Mouse (Mus musculus) stomach, embryonic 16.5 days (tissue): ENCODE measurements around the gene Ly6g6c. TPM values are rescaled to one million over a fixed set of nuclear protein-coding genes. Genes with fewer than 3 reads are reported as not detected.
A peak's percentile ranks its signal among the peaks of the same experiment; 100 is the strongest.

Experiments used
- ATAC-seq: fragments of 200-750 bp; cut with Nextera tagmentation; 2 replicates; pipeline ENCODE4 v1.8.0; 2017; ENCODE audit warnings: moderate number of reproducible peaks, moderate TSS enrichment; ENCODE audit not compliant: insufficient read depth, low FRiP score
- H3K27ac ChIP-seq: fragments of 300-500 bp; sonication (generic); 2 replicates; pipeline ENCODE4 v1.5.1; 2014; ENCODE audit warnings: low read length
- H3K27me3 ChIP-seq: fragments of 300-500 bp; sonication (generic); 2 replicates; pipeline ENCODE4 v1.6.1; 2014; ENCODE audit warnings: low read length, control low read depth, mixed read lengths; ENCODE audit not compliant: control insufficient read depth, insufficient read depth
- H3K36me3 ChIP-seq: fragments of 300-500 bp; sonication (generic); 2 replicates; pipeline ENCODE4 v1.6.1; 2014; ENCODE audit warnings: low read length; ENCODE audit not compliant: control insufficient read depth, insufficient read depth
- H3K4me1 ChIP-seq: fragments of 300-500 bp; sonication (generic); 2 replicates; pipeline ENCODE4 v1.6.1; 2014; ENCODE audit warnings: low read length, control low read depth, mixed read lengths; ENCODE audit not compliant: control insufficient read depth, insufficient read depth
- H3K4me2 ChIP-seq: fragments of 300-500 bp; sonication (generic); 2 replicates; pipeline ENCODE4 v1.6.1; 2014; ENCODE audit warnings: low read depth, low read length, mixed read lengths
- H3K4me3 ChIP-seq: fragments of 300-500 bp; sonication (generic); replicated peaks from 2 replicates; pipeline ENCODE4 v1.5.1; 2014; ENCODE audit warnings: mild to moderate bottlenecking, low read length
- H3K9ac ChIP-seq: fragments of 300-500 bp; sonication (generic); 2 replicates; pipeline ENCODE4 v1.6.1; 2014; ENCODE audit warnings: low read length
- H3K9me3 ChIP-seq: fragments of 300-500 bp; sonication (generic); replicated peaks from 2 replicates; pipeline ENCODE4 v1.6.1; 2016; ENCODE audit warnings: low read length, control low read depth; ENCODE audit not compliant: control insufficient read depth
- WGBS: fragments of 180-500 bp; shearing (Covaris S2); extraction: QIAGEN DNeasy Blood & Tissue Kit; methylation state at CpG from one replicate; pipeline ENCODE4 v1.1.7; 2014; 5-methylcytosine and 5-hydroxymethylcytosine counted together
- polyA plus RNA-seq: library from polyadenylated mRNA; unstranded; fragments of >200 nt; fragmentation: Nextera tagmentation; extraction: Ambion mirVana; gene quantifications from 2 replicates; pipeline ENCODE4 v1.2.1, GENCODE M21; 2015

Ly6g6c gene
- polyA plus RNA-seq, 1 experiment from 2014 or later = 50.6 TPM

- no peaks in the 10 kb centered on the region for H3K36me3 ChIP-seq
- no peak within 1 kb of the TSS for H3K4me2 ChIP-seq
- no peaks in the 10 kb centered on the region for H3K9me3 ChIP-seq
- no peak within 1 kb of the TSS for H3K27ac ChIP-seq
- H3K4me1 ChIP-seq = peaks cover 4% of the 10 kb centered on the region
- no peaks in the 10 kb centered on the region for H3K27me3 ChIP-seq
- 62% methylated on average over 7 of the region's 7 CpGs for WGBS
- no peak within 1 kb of the TSS for H3K9ac ChIP-seq
- no peak for ATAC-seq
- no peak within 1 kb of the TSS for H3K4me3 ChIP-seq
Measured at GRCm38 (mm10) chr17:35085208-35085865, 20.1 kb downstream of the Ly6g6c start, which contains the start of gene Ly6g6f. TSS of gene Ly6g6f (minus strand) at chr17:35085610.

GRCm38 (mm10) chr17:35088151-35088550 is 23.0 kb downstream of the Ly6g6c start:
- 59% methylated on average over 2 of the region's 2 CpGs for WGBS
- peaks cover 12% of the 10 kb centered on the region; the same call in 1 of the 2 replicates for H3K36me3 ChIP-seq
- no peaks in the 10 kb centered on the region for H3K27me3 ChIP-seq
- no peaks in the 10 kb centered on the region for H3K9me3 ChIP-seq
- H3K4me1 ChIP-seq = peaks cover 4% of the 10 kb centered on the region
- no peak for ATAC-seq
- no peak overlapping the region for H3K27ac ChIP-seq
- H3K9ac ChIP-seq = no peak overlapping the region
- no peak overlapping the region for H3K4me3 ChIP-seq
- no peak overlapping the region for H3K4me2 ChIP-seq

- peak within 1 kb of the TSS; percentile 97 for H3K27ac ChIP-seq
- peak within 1 kb of the TSS; percentile 93 for H3K9ac ChIP-seq
- WGBS = 3% methylated on average over 62 of the region's 67 CpGs
- H3K27me3 ChIP-seq = no peaks in the 10 kb centered on the region
- peak within 1 kb of the TSS; percentile 75 for H3K4me2 ChIP-seq
- peaks cover 12% of the 10 kb centered on the region; the same call in 1 of the 2 replicates for H3K36me3 ChIP-seq
- H3K9me3 ChIP-seq = no peaks in the 10 kb centered on the region
- peak; percentile 99 for ATAC-seq
- peak within 1 kb of the TSS; percentile 67 for H3K4me3 ChIP-seq
- peaks cover 4% of the 10 kb centered on the region for H3K4me1 ChIP-seq
Measured at GRCm38 (mm10) chr17:35088825-35089644, 23.8 kb downstream of the Ly6g6c start, which contains the start of gene Abhd16a. TSS of gene Abhd16a (plus strand) at chr17:35089263.

GRCm38 (mm10) chr17:35090166-35090932 is 25.2 kb downstream of the Ly6g6c start:
- Histone ChIP-seq H3K27me3 (no peaks in the 10 kb centered on the region), H3K36me3 (peaks cover 12% of the 10 kb centered on the region; the same call in 1 of the 2 replicates), H3K9me3 (no peaks in the 10 kb centered on the region), H3K9ac (peak overlapping the region; percentile 93), H3K4me3 (peak overlapping the region; percentile 67), H3K4me2 (peak overlapping the region; percentile 75), H3K4me1 (peaks cover 4% of the 10 kb centered on the region), H3K27ac (peak overlapping the region; percentile 97; the same call in 1 of the 2 replicates)
- ATAC-seq = no peak
- WGBS = 59% methylated on average over 8 of the region's 8 CpGs

- no peak overlapping the region for H3K4me3 ChIP-seq
Measured at GRCm38 (mm10) chr17:35092403-35093198, 27.4 kb downstream of the Ly6g6c start.

GRCm38 (mm10) chr17:35094475-35095365 is 29.5 kb downstream of the Ly6g6c start:
- peaks cover 4% of the 10 kb centered on the region for H3K4me1 ChIP-seq
- H3K4me2 ChIP-seq = no peak overlapping the region
- H3K27ac ChIP-seq = no peak overlapping the region
- no peaks in the 10 kb centered on the region for H3K9me3 ChIP-seq
- H3K4me3 ChIP-seq = no peak overlapping the region
- 87% methylated on average over 15 of the region's 15 CpGs for WGBS
- peaks cover 23% of the 10 kb centered on the region; the same call in 1 of the 2 replicates for H3K36me3 ChIP-seq
- H3K9ac ChIP-seq = no peak overlapping the region
- no peak for ATAC-seq
- H3K27me3 ChIP-seq = no peaks in the 10 kb centered on the region

More at GRCm38 (mm10) chr17:35092403-35093198, 27.4 kb downstream of the Ly6g6c start:
- no peak overlapping the region for H3K4me2 ChIP-seq
- H3K27me3 ChIP-seq = no peaks in the 10 kb centered on the region
- no peaks in the 10 kb centered on the region for H3K9me3 ChIP-seq
- no peak overlapping the region for H3K9ac ChIP-seq
- ATAC-seq = no peak
- WGBS = 90% methylated on average over 14 of the region's 14 CpGs
- no peak overlapping the region for H3K27ac ChIP-seq
- H3K4me1 ChIP-seq = peaks cover 4% of the 10 kb centered on the region
- H3K36me3 ChIP-seq = peaks cover 19% of the 10 kb centered on the region; the same call in 1 of the 2 replicates

GRCm38 (mm10) chr17:35096597-35096996 is 31.4 kb downstream of the Ly6g6c start:
- ATAC-seq = no peak
- H3K4me2 ChIP-seq = no peak overlapping the region
- no peaks in the 10 kb centered on the region for H3K9me3 ChIP-seq
- H3K4me3 ChIP-seq = no peak overlapping the region
- peaks cover 20% of the 10 kb centered on the region; the same call in 1 of the 2 replicates for H3K36me3 ChIP-seq
- no peak overlapping the region for H3K9ac ChIP-seq
- WGBS = 87% methylated on average over 12 of the region's 12 CpGs
- no peaks in the 10 kb centered on the region for H3K27me3 ChIP-seq
- no peaks in the 10 kb centered on the region for H3K4me1 ChIP-seq
- no peak overlapping the region for H3K27ac ChIP-seq
